Mouse (Mus musculus): ENCODE data around the gene Slc35g3. TPM values are rescaled to one million over a fixed set of nuclear protein-coding genes. Genes with fewer than 3 reads are reported as not detected.
"Not testable (repeated sequence)": the region's sequence is repeated elsewhere in the genome, so short reads cannot be mapped to it uniquely, and the experiment has no call there.

Gene Slc35g3
- polyA plus RNA-seq, 1 experiment from 2014 or later, result 0.21 TPM

DNA sequence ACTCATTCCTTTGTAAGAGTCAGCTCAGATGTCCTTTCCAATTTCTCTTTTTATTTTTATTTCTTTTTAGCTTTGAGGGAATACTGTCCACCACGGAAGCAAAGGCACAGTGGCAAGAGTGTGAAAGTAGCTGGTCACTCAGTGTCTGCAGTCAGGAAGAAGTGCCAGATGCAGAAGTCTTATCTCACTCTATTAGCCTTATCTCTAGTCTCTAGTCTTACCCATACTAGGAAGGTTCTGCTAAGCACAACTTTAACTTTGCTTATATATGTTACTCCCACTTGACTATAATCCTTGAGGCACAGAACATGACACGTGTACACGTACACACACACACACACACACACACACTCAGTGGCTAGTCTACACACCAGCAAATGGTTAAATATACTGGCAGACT lies 10.1 kb downstream of the Slc35g3 start:
- Histone ChIP-seq H3K4me2 (ENCODE audit: low read length) (no peak overlapping the region), H3K36me3 (ENCODE audit: control insufficient read depth, insufficient read depth, low read length) (peaks cover 7% of the 10 kb centered on the region), H3K27me3 (ENCODE audit: control insufficient read depth, insufficient read depth, low read depth, low read length) (no peaks in the 10 kb centered on the region), H3K27ac (ENCODE audit: low read length) (no peak overlapping the region), H3K4me1 (ENCODE audit: control insufficient read depth, insufficient read depth, low read length) (peaks cover 27% of the 10 kb centered on the region), H3K4me3 (ENCODE audit: low read depth, low read length) (no peak overlapping the region), H3K9me3 (replicated peaks; ENCODE audit: control insufficient read depth, low read length, poor library complexity, severe bottlenecking) (no peaks in the 10 kb centered on the region), H3K9ac (ENCODE audit: low read depth, low read length) (no peak overlapping the region)
- no peak for ATAC-seq
- 87% methylated on average over 3 of the region's 3 CpGs for WGBS

DNA sequence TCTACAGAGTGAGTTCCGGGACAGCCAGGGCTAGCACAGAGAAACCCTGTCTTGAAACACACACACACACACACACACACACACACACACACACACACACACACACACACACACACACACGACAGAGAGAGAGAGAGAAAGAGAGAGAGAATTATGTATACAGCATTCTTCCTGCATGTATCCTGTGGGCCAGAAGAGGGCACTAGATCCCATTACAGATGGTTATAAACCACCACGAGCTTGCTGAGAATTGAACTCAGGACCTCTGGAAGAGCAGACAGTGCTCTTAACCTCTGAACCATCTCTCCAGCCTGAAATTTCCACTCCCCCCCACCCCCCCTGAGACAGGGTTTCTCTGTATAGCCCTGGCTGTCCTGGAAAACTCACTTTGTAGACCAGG lies 30.4 kb downstream of the Slc35g3 start:
- H3K36me3 ChIP-seq (ENCODE audit: control insufficient read depth, insufficient read depth, low read length), result peaks cover 21% of the 10 kb centered on the region
- not testable (repeated sequence) for H3K4me1 ChIP-seq (ENCODE audit: control insufficient read depth, insufficient read depth, low read length); H3K9me3 ChIP-seq (replicated peaks; ENCODE audit: control insufficient read depth, low read length, poor library complexity, severe bottlenecking); H3K27ac ChIP-seq (ENCODE audit: low read length); H3K9ac ChIP-seq (ENCODE audit: low read depth, low read length); H3K27me3 ChIP-seq (ENCODE audit: control insufficient read depth, insufficient read depth, low read depth, low read length); H3K4me2 ChIP-seq (ENCODE audit: low read length); H3K4me3 ChIP-seq (ENCODE audit: low read depth, low read length); ATAC-seq
- 91% methylated on average over 2 of the region's 3 CpGs for WGBS

DNA sequence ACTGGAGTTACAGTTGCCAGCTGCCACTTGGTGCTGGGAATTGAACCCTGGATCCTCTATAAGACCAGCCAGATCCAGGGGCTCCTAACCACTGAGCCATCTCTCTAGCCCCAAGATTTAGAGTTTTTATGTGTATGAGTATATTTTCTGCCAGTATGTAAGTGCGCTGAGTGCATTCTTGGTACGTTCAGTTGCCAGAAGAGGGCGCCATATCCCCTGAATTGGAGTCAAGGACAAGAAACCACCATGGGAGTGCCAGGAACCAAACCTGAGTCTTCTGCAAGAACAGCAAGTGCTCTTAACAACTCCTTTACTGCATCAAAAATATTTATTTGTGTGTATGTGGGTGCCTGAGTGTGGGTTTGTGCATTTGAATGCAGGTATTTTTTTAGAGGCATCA lies 32.7 kb downstream of the Slc35g3 start:
- no peaks in the 10 kb centered on the region for H3K27me3 ChIP-seq (ENCODE audit: control insufficient read depth, insufficient read depth, low read depth, low read length)
- no peak for ATAC-seq
- H3K4me1 ChIP-seq (ENCODE audit: control insufficient read depth, insufficient read depth, low read length), result no peaks in the 10 kb centered on the region
- no peak overlapping the region for H3K4me3 ChIP-seq (ENCODE audit: low read depth, low read length)
- WGBS, result 15% methylated on average over 3 of the region's 3 CpGs
- peaks cover under 1% of the 10 kb centered on the region; the same call in 1 of the 2 replicates for H3K36me3 ChIP-seq (ENCODE audit: control insufficient read depth, insufficient read depth, low read length)
- H3K27ac ChIP-seq (ENCODE audit: low read length), result no peak overlapping the region
- H3K9me3 ChIP-seq (replicated peaks; ENCODE audit: control insufficient read depth, low read length, poor library complexity, severe bottlenecking), result no peaks in the 10 kb centered on the region
- no peak overlapping the region for H3K4me2 ChIP-seq (ENCODE audit: low read length)
- H3K9ac ChIP-seq (ENCODE audit: low read depth, low read length), result no peak overlapping the region

DNA sequence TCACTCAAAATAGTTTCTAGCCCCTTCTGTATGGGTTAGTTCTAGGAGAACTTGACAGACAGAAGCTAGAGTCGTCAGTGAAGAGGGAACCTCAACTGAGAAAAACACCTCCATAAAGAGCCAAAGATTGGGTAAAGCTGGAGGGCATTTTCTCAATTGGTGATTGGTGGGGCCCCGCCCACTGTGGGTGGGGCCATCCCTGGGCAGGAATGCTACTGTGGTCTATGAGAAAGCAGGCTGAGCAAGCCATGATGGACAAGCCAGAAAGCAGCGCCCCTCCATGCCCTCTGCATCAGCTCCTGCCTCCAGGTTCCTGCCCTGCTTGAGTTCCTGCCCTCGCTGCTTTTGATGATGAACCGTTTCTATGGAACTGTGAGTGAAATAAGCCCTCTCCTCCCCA lies 35.8 kb downstream of the Slc35g3 start:
- Histone ChIP-seq H3K9ac (ENCODE audit: low read depth, low read length) (no peak overlapping the region), H3K4me1 (ENCODE audit: control insufficient read depth, insufficient read depth, low read length) (no peaks in the 10 kb centered on the region), H3K4me3 (ENCODE audit: low read depth, low read length) (no peak overlapping the region), H3K27ac (ENCODE audit: low read length) (no peak overlapping the region), H3K36me3 (ENCODE audit: control insufficient read depth, insufficient read depth, low read length) (no peaks in the 10 kb centered on the region), H3K4me2 (ENCODE audit: low read length) (no peak overlapping the region), H3K27me3 (ENCODE audit: control insufficient read depth, insufficient read depth, low read depth, low read length) (no peaks in the 10 kb centered on the region), H3K9me3 (replicated peaks; ENCODE audit: control insufficient read depth, low read length, poor library complexity, severe bottlenecking) (no peaks in the 10 kb centered on the region)
- WGBS, result 35% methylated on average over 5 of the region's 5 CpGs
- no peak for ATAC-seq

- H3K4me2 ChIP-seq (ENCODE audit: low read length), result no peak overlapping the region
- H3K4me1 ChIP-seq (ENCODE audit: control insufficient read depth, insufficient read depth, low read length), result no peaks in the 10 kb centered on the region
- ATAC-seq, result no peak
- no peaks in the 10 kb centered on the region for H3K27me3 ChIP-seq (ENCODE audit: control insufficient read depth, insufficient read depth, low read depth, low read length)
- H3K9me3 ChIP-seq (replicated peaks; ENCODE audit: control insufficient read depth, low read length, poor library complexity, severe bottlenecking), result no peaks in the 10 kb centered on the region
- H3K27ac ChIP-seq (ENCODE audit: low read length), result no peak overlapping the region
- no peak overlapping the region for H3K4me3 ChIP-seq (ENCODE audit: low read depth, low read length)
- H3K36me3 ChIP-seq (ENCODE audit: control insufficient read depth, insufficient read depth, low read length), result no peaks in the 10 kb centered on the region
- no peak overlapping the region for H3K9ac ChIP-seq (ENCODE audit: low read depth, low read length)
- 47% methylated on average over 2 of the region's 2 CpGs for WGBS
Measured at GRCm38 (mm10) chr11:69723074-69723473, 38.7 kb downstream of the Slc35g3 start.

GRCm38 (mm10) chr11:69720852-69721251 lies 40.9 kb downstream of the Slc35g3 start:
- H3K4me1 ChIP-seq (ENCODE audit: control insufficient read depth, insufficient read depth, low read length), result no peaks in the 10 kb centered on the region
- no peaks in the 10 kb centered on the region for H3K9me3 ChIP-seq (replicated peaks; ENCODE audit: control insufficient read depth, low read length, poor library complexity, severe bottlenecking)
- no peak overlapping the region for H3K4me3 ChIP-seq (ENCODE audit: low read depth, low read length)
- ATAC-seq, result no peak
- no peak overlapping the region for H3K27ac ChIP-seq (ENCODE audit: low read length)
- no peak overlapping the region for H3K9ac ChIP-seq (ENCODE audit: low read depth, low read length)
- H3K36me3 ChIP-seq (ENCODE audit: control insufficient read depth, insufficient read depth, low read length), result no peaks in the 10 kb centered on the region
- 85% methylated on average over 6 of the region's 6 CpGs for WGBS
- no peaks in the 10 kb centered on the region for H3K27me3 ChIP-seq (ENCODE audit: control insufficient read depth, insufficient read depth, low read depth, low read length)
- H3K4me2 ChIP-seq (ENCODE audit: low read length), result no peak overlapping the region

DNA sequence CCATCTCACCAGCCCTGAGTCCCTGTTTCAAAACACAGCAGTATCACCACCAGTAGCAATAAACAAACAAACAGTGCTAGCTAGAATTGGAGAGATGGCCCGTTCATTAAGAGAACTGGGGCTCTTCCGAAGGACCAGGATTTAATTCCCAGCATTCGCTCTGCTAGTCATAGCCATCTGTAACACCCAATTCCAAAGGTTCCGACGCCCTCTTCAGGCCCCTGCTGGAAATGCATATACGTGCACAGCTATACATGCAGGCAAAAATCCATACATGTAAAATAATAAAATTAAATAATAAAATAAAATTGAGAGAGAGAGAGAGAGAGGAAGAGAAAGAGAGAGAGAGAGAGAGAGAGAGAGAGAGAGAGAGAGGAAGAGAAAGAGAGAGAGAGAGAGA lies 42.3 kb downstream of the Slc35g3 start:
- no peaks in the 10 kb centered on the region for H3K9me3 ChIP-seq (replicated peaks; ENCODE audit: control insufficient read depth, low read length, poor library complexity, severe bottlenecking)
- no peak overlapping the region for H3K9ac ChIP-seq (ENCODE audit: low read depth, low read length)
- 69% methylated on average over 6 of the region's 6 CpGs for WGBS

DNA sequence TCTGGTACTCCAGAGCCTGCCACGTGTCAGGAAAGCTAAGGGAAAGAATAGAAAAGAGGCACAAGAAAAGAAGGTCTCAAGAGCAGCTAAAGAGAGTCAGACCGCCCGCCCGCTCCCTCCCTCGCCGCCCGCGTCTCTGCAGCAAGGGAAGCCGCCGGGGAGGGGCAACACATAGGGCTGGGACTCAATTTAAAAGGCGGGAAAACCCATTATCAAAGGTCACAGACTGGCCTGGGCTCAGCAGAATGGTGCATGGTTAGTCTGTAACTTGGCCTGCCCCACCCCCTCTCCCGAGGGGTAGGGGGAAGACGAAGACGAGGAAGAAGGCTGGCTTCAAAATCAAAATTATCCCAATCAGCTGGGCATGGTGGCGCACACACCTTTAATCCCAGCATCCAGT lies 43.1 kb downstream of the Slc35g3 start:
- Histone ChIP-seq H3K27me3 (ENCODE audit: control insufficient read depth, insufficient read depth, low read depth, low read length) (no peaks in the 10 kb centered on the region), H3K36me3 (ENCODE audit: control insufficient read depth, insufficient read depth, low read length) (no peaks in the 10 kb centered on the region), H3K9me3 (replicated peaks; ENCODE audit: control insufficient read depth, low read length, poor library complexity, severe bottlenecking) (no peaks in the 10 kb centered on the region), H3K4me2 (ENCODE audit: low read length) (0 out of 2 replicates have a peak overlapping the region, but pooled peaks have one; percentile 7), H3K4me1 (ENCODE audit: control insufficient read depth, insufficient read depth, low read length) (no peaks in the 10 kb centered on the region), H3K4me3 (ENCODE audit: low read depth, low read length) (no peak overlapping the region), H3K9ac (ENCODE audit: low read depth, low read length) (0 out of 2 replicates have a peak overlapping the region, but pooled peaks have one; percentile 11), H3K27ac (ENCODE audit: low read length) (no peak overlapping the region)
- 22% methylated on average over 15 of the region's 15 CpGs for WGBS
- ATAC-seq, result no peak

More for the DNA sequence above, 42.3 kb downstream of the Slc35g3 start:
- H3K27ac ChIP-seq (ENCODE audit: low read length), result no peak overlapping the region
- H3K4me2 ChIP-seq (ENCODE audit: low read length), result no peak overlapping the region
- H3K4me3 ChIP-seq (ENCODE audit: low read depth, low read length), result no peak overlapping the region
- H3K27me3 ChIP-seq (ENCODE audit: control insufficient read depth, insufficient read depth, low read depth, low read length), result no peaks in the 10 kb centered on the region
- H3K4me1 ChIP-seq (ENCODE audit: control insufficient read depth, insufficient read depth, low read length), result no peaks in the 10 kb centered on the region
- no peaks in the 10 kb centered on the region for H3K36me3 ChIP-seq (ENCODE audit: control insufficient read depth, insufficient read depth, low read length)
- ATAC-seq, result no peak

DNA sequence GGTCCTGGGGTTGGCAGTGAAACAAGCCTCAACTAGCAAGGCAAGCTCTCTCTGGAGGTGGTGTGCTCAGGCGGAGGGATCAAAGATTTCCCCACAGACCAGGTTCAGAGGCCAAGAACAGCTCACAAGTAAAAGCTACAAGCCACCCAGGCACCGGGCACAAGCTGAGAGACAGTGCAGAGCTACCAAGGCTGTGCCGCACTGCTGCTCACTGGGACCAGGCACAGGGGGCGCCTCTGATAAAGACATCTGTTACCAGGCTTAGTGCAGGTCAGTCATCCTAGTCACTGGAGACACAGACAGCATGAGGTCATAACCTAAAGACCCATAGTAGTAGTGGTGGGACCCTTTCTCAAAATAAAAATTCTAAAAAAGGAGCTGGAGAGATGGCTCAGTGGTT lies 44.8 kb downstream of the Slc35g3 start:
- WGBS, result 71% methylated on average over 4 of the region's 4 CpGs
- H3K27ac ChIP-seq (ENCODE audit: low read length), result no peak overlapping the region
- H3K4me1 ChIP-seq (ENCODE audit: control insufficient read depth, insufficient read depth, low read length), result no peaks in the 10 kb centered on the region
- no peak for ATAC-seq
- no peak overlapping the region for H3K4me3 ChIP-seq (ENCODE audit: low read depth, low read length)
- no peak overlapping the region for H3K4me2 ChIP-seq (ENCODE audit: low read length)
- no peaks in the 10 kb centered on the region for H3K9me3 ChIP-seq (replicated peaks; ENCODE audit: control insufficient read depth, low read length, poor library complexity, severe bottlenecking)
- H3K27me3 ChIP-seq (ENCODE audit: control insufficient read depth, insufficient read depth, low read depth, low read length), result no peaks in the 10 kb centered on the region
- H3K36me3 ChIP-seq (ENCODE audit: control insufficient read depth, insufficient read depth, low read length), result no peaks in the 10 kb centered on the region
- H3K9ac ChIP-seq (ENCODE audit: low read depth, low read length), result no peak overlapping the region

DNA sequence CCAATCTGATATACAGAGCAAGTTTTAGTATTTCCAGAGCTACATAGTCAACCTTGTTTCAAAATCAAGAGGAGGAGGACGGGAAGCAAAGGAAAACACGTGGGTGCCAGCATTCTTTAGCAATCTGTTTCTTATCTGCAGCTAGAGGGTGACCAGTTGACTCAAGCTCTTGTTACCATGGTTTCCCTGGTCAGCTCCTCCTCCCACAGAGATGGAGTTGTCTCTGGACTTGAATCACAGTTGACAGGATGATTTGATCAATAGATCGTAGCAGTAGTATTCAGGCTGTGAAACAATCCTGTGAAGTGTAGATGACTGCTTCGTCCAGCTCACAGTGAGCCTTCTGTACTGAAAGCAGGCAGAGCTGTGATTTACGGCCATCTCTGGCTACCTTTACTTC lies 45.8 kb downstream of the Slc35g3 start:
- Histone ChIP-seq H3K4me3 (ENCODE audit: low read depth, low read length) (no peak overlapping the region), H3K4me1 (ENCODE audit: control insufficient read depth, insufficient read depth, low read length) (no peaks in the 10 kb centered on the region), H3K27ac (ENCODE audit: low read length) (no peak overlapping the region), H3K4me2 (ENCODE audit: low read length) (no peak overlapping the region), H3K36me3 (ENCODE audit: control insufficient read depth, insufficient read depth, low read length) (no peaks in the 10 kb centered on the region), H3K27me3 (ENCODE audit: control insufficient read depth, insufficient read depth, low read depth, low read length) (no peaks in the 10 kb centered on the region), H3K9ac (ENCODE audit: low read depth, low read length) (no peak overlapping the region), H3K9me3 (replicated peaks; ENCODE audit: control insufficient read depth, low read length, poor library complexity, severe bottlenecking) (no peaks in the 10 kb centered on the region)
- WGBS, result 28% methylated on average over 5 of the region's 5 CpGs
- no peak for ATAC-seq
